Mouse (Mus musculus): ENCODE measurements around the gene Prkce. TPM values are rescaled to one million over a fixed set of nuclear protein-coding genes. Genes with fewer than 3 reads are reported as not detected.

Gene Prkce
- polyA plus RNA-seq, 1 experiment from 2014 or later = 5.0 TPM

GRCm38 (mm10) chr17:86662301-86662700 is 494.7 kb downstream of the Prkce start:
- Histone ChIP-seq H3K36me3 (ENCODE audit: control insufficient read depth, insufficient read depth, low read length) (no peaks in the 10 kb centered on the region), H3K27ac (ENCODE audit: low read length) (no peak overlapping the region), H3K4me3 (ENCODE audit: low read length) (no peak overlapping the region), H3K27me3 (replicated peaks; ENCODE audit: control insufficient read depth, insufficient read depth, low read length) (no peaks in the 10 kb centered on the region), H3K4me2 (ENCODE audit: low read depth, low read length) (no peak overlapping the region), H3K9me3 (ENCODE audit: control insufficient read depth, low read length) (no peaks in the 10 kb centered on the region), H3K4me1 (ENCODE audit: control insufficient read depth, insufficient read depth, low read length) (no peaks in the 10 kb centered on the region), H3K9ac (ENCODE audit: low read depth, low read length) (no peak overlapping the region)
- 64% methylated on average over 1 of the region's 1 CpGs for WGBS
- no peak for ATAC-seq

- no peak for ATAC-seq
- no peak overlapping the region for H3K27ac ChIP-seq (ENCODE audit: low read length)
- no peak overlapping the region for H3K4me3 ChIP-seq (ENCODE audit: low read length)
- 82% methylated on average over 4 of the region's 4 CpGs for WGBS
- H3K9me3 ChIP-seq (ENCODE audit: control insufficient read depth, low read length) = no peaks in the 10 kb centered on the region
- no peak overlapping the region for H3K4me2 ChIP-seq (ENCODE audit: low read depth, low read length)
- no peaks in the 10 kb centered on the region for H3K4me1 ChIP-seq (ENCODE audit: control insufficient read depth, insufficient read depth, low read length)
- no peak overlapping the region for H3K9ac ChIP-seq (ENCODE audit: low read depth, low read length)
- no peaks in the 10 kb centered on the region for H3K36me3 ChIP-seq (ENCODE audit: control insufficient read depth, insufficient read depth, low read length)
- H3K27me3 ChIP-seq (replicated peaks; ENCODE audit: control insufficient read depth, insufficient read depth, low read length) = no peaks in the 10 kb centered on the region
Observed at GRCm38 (mm10) chr17:86663471-86663870, 495.9 kb downstream of the Prkce start.

- 76% methylated on average over 8 of the region's 8 CpGs for WGBS
- no peak for ATAC-seq
- H3K9ac ChIP-seq (ENCODE audit: low read depth, low read length) = no peak overlapping the region
Observed at GRCm38 (mm10) chr17:86667836-86668600, 500.4 kb downstream of the Prkce start.

GRCm38 (mm10) chr17:86669641-86670373 is 502.2 kb downstream of the Prkce start:
- no peaks in the 10 kb centered on the region for H3K9me3 ChIP-seq (ENCODE audit: control insufficient read depth, low read length)
- H3K27ac ChIP-seq (ENCODE audit: low read length) = no peak overlapping the region
- 89% methylated on average over 13 of the region's 13 CpGs for WGBS

More at GRCm38 (mm10) chr17:86667836-86668600, 500.4 kb downstream of the Prkce start:
- H3K4me1 ChIP-seq (ENCODE audit: control insufficient read depth, insufficient read depth, low read length) = no peaks in the 10 kb centered on the region; the same call in 1 of the 2 replicates
- no peaks in the 10 kb centered on the region for H3K36me3 ChIP-seq (ENCODE audit: control insufficient read depth, insufficient read depth, low read length)
- H3K27me3 ChIP-seq (replicated peaks; ENCODE audit: control insufficient read depth, insufficient read depth, low read length) = no peaks in the 10 kb centered on the region
- no peak overlapping the region for H3K4me3 ChIP-seq (ENCODE audit: low read length)
- no peak overlapping the region for H3K27ac ChIP-seq (ENCODE audit: low read length)
- no peak overlapping the region for H3K4me2 ChIP-seq (ENCODE audit: low read depth, low read length)
- no peaks in the 10 kb centered on the region for H3K9me3 ChIP-seq (ENCODE audit: control insufficient read depth, low read length)

GRCm38 (mm10) chr17:86670731-86671130 is 503.1 kb downstream of the Prkce start:
- Histone ChIP-seq H3K4me1 (ENCODE audit: control insufficient read depth, insufficient read depth, low read length) (no peaks in the 10 kb centered on the region; the same call in 1 of the 2 replicates), H3K27me3 (replicated peaks; ENCODE audit: control insufficient read depth, insufficient read depth, low read length) (no peaks in the 10 kb centered on the region), H3K9me3 (ENCODE audit: control insufficient read depth, low read length) (no peaks in the 10 kb centered on the region), H3K4me2 (ENCODE audit: low read depth, low read length) (no peak overlapping the region; the same call in 1 of the 2 replicates), H3K27ac (ENCODE audit: low read length) (no peak overlapping the region; the same call in 1 of the 2 replicates), H3K9ac (ENCODE audit: low read depth, low read length) (no peak overlapping the region), H3K36me3 (ENCODE audit: control insufficient read depth, insufficient read depth, low read length) (no peaks in the 10 kb centered on the region), H3K4me3 (ENCODE audit: low read length) (no peak overlapping the region)
- ATAC-seq = no peak
- 31% methylated on average over 7 of the region's 7 CpGs for WGBS

More at GRCm38 (mm10) chr17:86669641-86670373, 502.2 kb downstream of the Prkce start:
- Histone ChIP-seq H3K4me2 (ENCODE audit: low read depth, low read length) (no peak overlapping the region), H3K36me3 (ENCODE audit: control insufficient read depth, insufficient read depth, low read length) (no peaks in the 10 kb centered on the region), H3K27me3 (replicated peaks; ENCODE audit: control insufficient read depth, insufficient read depth, low read length) (no peaks in the 10 kb centered on the region), H3K4me3 (ENCODE audit: low read length) (no peak overlapping the region), H3K4me1 (ENCODE audit: control insufficient read depth, insufficient read depth, low read length) (no peaks in the 10 kb centered on the region; the same call in 1 of the 2 replicates), H3K9ac (ENCODE audit: low read depth, low read length) (no peak overlapping the region)
- no peak for ATAC-seq

- Histone ChIP-seq H3K4me1 (ENCODE audit: control insufficient read depth, insufficient read depth, low read length) (no peaks in the 10 kb centered on the region; the same call in 1 of the 2 replicates), H3K9ac (ENCODE audit: low read depth, low read length) (no peak overlapping the region), H3K36me3 (ENCODE audit: control insufficient read depth, insufficient read depth, low read length) (no peaks in the 10 kb centered on the region), H3K27ac (ENCODE audit: low read length) (no peak overlapping the region), H3K4me2 (ENCODE audit: low read depth, low read length) (no peak overlapping the region), H3K4me3 (ENCODE audit: low read length) (no peak overlapping the region), H3K27me3 (replicated peaks; ENCODE audit: control insufficient read depth, insufficient read depth, low read length) (no peaks in the 10 kb centered on the region), H3K9me3 (ENCODE audit: control insufficient read depth, low read length) (no peaks in the 10 kb centered on the region)
- 74% methylated on average over 2 of the region's 2 CpGs for WGBS
- ATAC-seq = no peak
Observed at GRCm38 (mm10) chr17:86674971-86675370, 507.4 kb downstream of the Prkce start.

GRCm38 (mm10) chr17:86676336-86676735 is 508.8 kb downstream of the Prkce start:
- 70% methylated on average over 5 of the region's 5 CpGs for WGBS
- ATAC-seq = no peak; the same call in 1 of the 2 replicates
- no peaks in the 10 kb centered on the region for H3K9me3 ChIP-seq (ENCODE audit: control insufficient read depth, low read length)
- H3K9ac ChIP-seq (ENCODE audit: low read depth, low read length) = no peak overlapping the region
- H3K4me3 ChIP-seq (ENCODE audit: low read length) = no peak overlapping the region
- H3K27me3 ChIP-seq (replicated peaks; ENCODE audit: control insufficient read depth, insufficient read depth, low read length) = no peaks in the 10 kb centered on the region
- no peaks in the 10 kb centered on the region for H3K36me3 ChIP-seq (ENCODE audit: control insufficient read depth, insufficient read depth, low read length)
- no peak overlapping the region for H3K27ac ChIP-seq (ENCODE audit: low read length)
- no peak overlapping the region for H3K4me2 ChIP-seq (ENCODE audit: low read depth, low read length)
- no peaks in the 10 kb centered on the region for H3K4me1 ChIP-seq (ENCODE audit: control insufficient read depth, insufficient read depth, low read length)

- no peak overlapping the region for H3K27ac ChIP-seq (ENCODE audit: low read length)
- 69% methylated on average over 4 of the region's 4 CpGs for WGBS
- no peak overlapping the region for H3K4me3 ChIP-seq (ENCODE audit: low read length)
- no peak for ATAC-seq
- H3K9ac ChIP-seq (ENCODE audit: low read depth, low read length) = no peak overlapping the region
- H3K4me2 ChIP-seq (ENCODE audit: low read depth, low read length) = no peak overlapping the region
- H3K4me1 ChIP-seq (ENCODE audit: control insufficient read depth, insufficient read depth, low read length) = no peaks in the 10 kb centered on the region
- H3K36me3 ChIP-seq (ENCODE audit: control insufficient read depth, insufficient read depth, low read length) = no peaks in the 10 kb centered on the region
- no peaks in the 10 kb centered on the region for H3K9me3 ChIP-seq (ENCODE audit: control insufficient read depth, low read length)
- H3K27me3 ChIP-seq (replicated peaks; ENCODE audit: control insufficient read depth, insufficient read depth, low read length) = no peaks in the 10 kb centered on the region
Observed at GRCm38 (mm10) chr17:86676909-86677308, 509.3 kb downstream of the Prkce start.

- no peaks in the 10 kb centered on the region for H3K9me3 ChIP-seq (ENCODE audit: control insufficient read depth, low read length)
- no peaks in the 10 kb centered on the region for H3K36me3 ChIP-seq (ENCODE audit: control insufficient read depth, insufficient read depth, low read length)
- H3K27me3 ChIP-seq (replicated peaks; ENCODE audit: control insufficient read depth, insufficient read depth, low read length) = no peaks in the 10 kb centered on the region
- no peak overlapping the region for H3K9ac ChIP-seq (ENCODE audit: low read depth, low read length)
- no peak overlapping the region for H3K4me2 ChIP-seq (ENCODE audit: low read depth, low read length)
- no peak overlapping the region for H3K27ac ChIP-seq (ENCODE audit: low read length)
- WGBS = 82% methylated on average over 4 of the region's 4 CpGs
- H3K4me1 ChIP-seq (ENCODE audit: control insufficient read depth, insufficient read depth, low read length) = no peaks in the 10 kb centered on the region
- no peak for ATAC-seq
- H3K4me3 ChIP-seq (ENCODE audit: low read length) = no peak overlapping the region
Observed at GRCm38 (mm10) chr17:86685263-86685662, 517.7 kb downstream of the Prkce start.
